12 mouse cellular contexts compared by ENCODE assay signal in genomic region chr8:75018274-75018972, GRCm38 (mm10). TPM values are rescaled to one million over a fixed set of nuclear protein-coding genes. Genes with fewer than 3 reads are reported as not detected.
A peak's percentile ranks its signal among the peaks of the same experiment; 100 is the strongest.
DNase-seq lines count a peak whose midpoint lies in the region; ATAC-seq and TF ChIP-seq lines count a peak whose summit lies in the region.
"Had no signal": no experiment of that assay in that cellular context is flagged by ENCODE, and none has a peak within 500 bp of the region (broad histone marks: within the 10 kb centered on the region; RNA-seq: fewer than 3 reads in every experiment).

No protein-coding gene starts in this region.

- H3K27me3 ChIP-seq in lung, embryonic 14.5 days (ENCODE audit: insufficient read depth, low read length), result no peaks in the 10 kb centered on the region
- H3K27me3 ChIP-seq in liver, embryonic 14.5 days (ENCODE audit: control insufficient read depth, insufficient read depth, low read length), result no peaks in the 10 kb centered on the region
- H3K27me3 ChIP-seq: megakaryocyte, embryonic 14.5 days; neural tube, embryonic 13.5 days had no signal

- no peak overlapping the region for H3K27ac ChIP-seq in lung, embryonic 14.5 days (ENCODE audit: low read depth)
- no peak overlapping the region for H3K27ac ChIP-seq in liver, embryonic 14.5 days
- H3K27ac ChIP-seq: neural tube, embryonic 13.5 days had no signal

- peak; percentile 63 for ATAC-seq in lung, embryonic 14.5 days (ENCODE audit: insufficient read depth)
- peak; percentile 29; the same call in 1 of the 2 replicates for ATAC-seq in liver, embryonic 14.5 days (ENCODE audit: insufficient read depth)
- ATAC-seq: hindbrain, embryonic 16.5 days had no signal

- TF ChIP-seq CTCF in lung, embryonic 14.5 days (IDR thresholded peaks at IDR 0.05; ENCODE audit: low read depth), result no peak
- no peak for TF ChIP-seq CTCF in lung, adult 2 months (IDR thresholded peaks at IDR 0.05; ENCODE audit: insufficient read depth, low read length)
- no peak for TF ChIP-seq CTCF in liver, embryonic 14.5 days (IDR thresholded peaks at IDR 0.05; ENCODE audit: low read depth)

- H3K4me1 ChIP-seq in lung, embryonic 14.5 days (ENCODE audit: insufficient read depth), result 0 out of 2 replicates have a peak, but pooled peaks cover 4% of the 10 kb centered on the region
- no peaks in the 10 kb centered on the region for H3K4me1 ChIP-seq in lung, adult 2 months (ENCODE audit: control insufficient read depth, insufficient read depth, low read length)
- peaks cover 13 to 24% of the 10 kb centered on the region in 2 experiments for H3K4me1 ChIP-seq in liver, embryonic 14.5 days (replicated peaks; ENCODE audit: control insufficient read depth in 2 of 2, insufficient read depth in 2 of 2, low read length in 1 of 2)

- TF ChIP-seq POLR2A in lung, adult 2 months (IDR thresholded peaks at IDR 0.05; ENCODE audit: borderline replicate concordance, extremely low read depth, low read depth, low read length), result no peak

- no peak overlapping the region for H3K4me3 ChIP-seq in lung, embryonic 14.5 days (ENCODE audit: low read depth, low read length)
- H3K4me3 ChIP-seq in lung, adult 2 months (replicated peaks; ENCODE audit: extremely low read depth, low read depth, low read length), result no peak overlapping the region
- no peak overlapping the region for H3K4me3 ChIP-seq in liver, embryonic 14.5 days (ENCODE audit: insufficient read depth in 1 of 2, low read depth in 2 of 2, low read length in 2 of 2)
- H3K4me3 ChIP-seq: megakaryocyte, embryonic 14.5 days; neural tube, embryonic 13.5 days had no signal

- no peak for TF ChIP-seq EP300 in liver, embryonic 14.5 days (IDR thresholded peaks at IDR 0.05; ENCODE audit: low read depth)

- H3K36me3 ChIP-seq in lung, embryonic 14.5 days (ENCODE audit: insufficient read depth), result peaks cover 55% of the 10 kb centered on the region
- H3K36me3 ChIP-seq in liver, embryonic 14.5 days (replicated peaks; ENCODE audit: control insufficient read depth, insufficient read depth, low read depth), result peaks cover 14% of the 10 kb centered on the region

- DNase-seq in lung, embryonic 14.5 days, result peak; percentile 17
- DNase-seq in lung, adult 2 months, result no peak
- peak; percentile 69 for DNase-seq in NIH3T3 (ENCODE audit: low read depth)
- peak; percentile 54 for DNase-seq in kidney, adult 11 months
- DNase-seq in liver, embryonic 14.5 days (ENCODE audit: low read depth in 3 of 3, low spot score in 3 of 3), result no peak
- no peak for DNase-seq in frontal cortex, postnatal 25 days (ENCODE audit: low spot score in 2 of 2)
- DNase-seq in left cerebral cortex, adult 8-10 months (ENCODE audit: low spot score in 2 of 2), result no peak
- DNase-seq: cerebellum, postnatal 10 days; right cerebral cortex, postnatal 25 days had no signal

- WGBS in lung, embryonic 14.5 days, result 24% methylated on average over 5 of the region's 5 CpGs
- WGBS in lung, adult 2 months, result 54% methylated on average over 5 of the region's 5 CpGs
- WGBS in liver, embryonic 14.5 days (ENCODE audit: insufficient replicate concordance), result 58% methylated on average over 5 of the region's 5 CpGs

- no peak overlapping the region for H3K4me2 ChIP-seq in lung, embryonic 14.5 days
- no peak overlapping the region for H3K4me2 ChIP-seq in liver, embryonic 14.5 days (ENCODE audit: low read depth)
- H3K4me2 ChIP-seq: neural tube, embryonic 13.5 days had no signal

- H3K9ac ChIP-seq in lung, embryonic 14.5 days, result no peak overlapping the region
- no peak overlapping the region for H3K9ac ChIP-seq in liver, embryonic 14.5 days (replicated peaks)
- H3K9ac ChIP-seq: neural tube, embryonic 13.5 days had no signal

- H3K9me3 ChIP-seq in lung, embryonic 14.5 days (ENCODE audit: low read depth, low read length), result no peaks in the 10 kb centered on the region
- H3K9me3 ChIP-seq in liver, embryonic 14.5 days (ENCODE audit: control insufficient read depth, low read length), result no peaks in the 10 kb centered on the region
- H3K9me3 ChIP-seq: neural tube, embryonic 13.5 days had no signal

RNA-seq across cellular contexts. Expression of gene Tom1, which starts 15.1 kb away (rescaled TPM):
- polyA plus RNA-seq in lung, embryonic 14.5 days (2014; fragmentation: Nextera tagmentation; extraction: Ambion mirVana), result 18.7 and 20.8 TPM in 2 replicates
- 33.3 and 66.5 TPM in 2 replicates for polyA plus RNA-seq in lung, adult 2 months (2012; rRNA removed)
- 5.9 and 6.1 TPM in 2 replicates for polyA plus RNA-seq in liver, embryonic 14.5 days (2012; rRNA removed)
- polyA plus RNA-seq in liver, embryonic 14.5 days (2014; fragmentation: Nextera tagmentation; extraction: Ambion mirVana), result 9.2 and 9.6 TPM in 2 replicates
- 10 to 100 TPM; 38.0 to 52.0 (median 41.2) TPM for total RNA-seq in left cerebral cortex, adult 8-10 months (2022)

RNA-seq across cellular contexts. Expression of gene Hmgxb4, which starts 25.3 kb away (rescaled TPM):
- polyA plus RNA-seq in lung, embryonic 14.5 days (2014; fragmentation: Nextera tagmentation; extraction: Ambion mirVana), result 52.0 and 54.6 TPM in 2 replicates
- 11.6 and 23.0 TPM in 2 replicates for polyA plus RNA-seq in lung, adult 2 months (2012; rRNA removed)
- 10.4 and 13.2 TPM in 2 replicates for polyA plus RNA-seq in liver, embryonic 14.5 days (2012; rRNA removed)
- 10.3 and 14.5 TPM in 2 replicates for polyA plus RNA-seq in liver, embryonic 14.5 days (2014; fragmentation: Nextera tagmentation; extraction: Ambion mirVana)
- 10 to 100 TPM; 23.3 to 28.4 (median 25.9) TPM for total RNA-seq in left cerebral cortex, adult 8-10 months (2022)

Comparison
In these comparisons a context has a peak if more than half of its experiments do, and no peak if none do; other contexts are left out.
1. DNase-seq: peak in lung, embryonic 14.5 days (single experiment), NIH3T3 (single experiment) and kidney, adult 11 months (single experiment); none in lung, adult 2 months (single experiment), liver, embryonic 14.5 days (0 of 3), frontal cortex, postnatal 25 days (0 of 2) and left cerebral cortex, adult 8-10 months (0 of 2).